Mouse (Mus musculus) liver, embryonic 14.5 days (tissue): ENCODE results near the gene Spem1.

Experiments
- CTCF ChIP-seq: IDR thresholded peaks from 2 replicates; pipeline ENCODE4 v1.5.1; 2016; ENCODE audit warnings: antibody characterized with exemption, low read depth, control low read depth
- EP300 ChIP-seq: IDR thresholded peaks from 2 replicates; pipeline ENCODE4 v1.6.1; 2016; ENCODE audit warnings: antibody characterized with exemption, low read depth

GRCm38 (mm10) chr11:69806378-69806777 lies 15.6 kb downstream of the Spem1 start:
- peak; percentile 60 for TF ChIP-seq CTCF
- no peak for TF ChIP-seq EP300
